8 mouse cellular contexts compared by ENCODE assay signal in the genomic region with DNA sequence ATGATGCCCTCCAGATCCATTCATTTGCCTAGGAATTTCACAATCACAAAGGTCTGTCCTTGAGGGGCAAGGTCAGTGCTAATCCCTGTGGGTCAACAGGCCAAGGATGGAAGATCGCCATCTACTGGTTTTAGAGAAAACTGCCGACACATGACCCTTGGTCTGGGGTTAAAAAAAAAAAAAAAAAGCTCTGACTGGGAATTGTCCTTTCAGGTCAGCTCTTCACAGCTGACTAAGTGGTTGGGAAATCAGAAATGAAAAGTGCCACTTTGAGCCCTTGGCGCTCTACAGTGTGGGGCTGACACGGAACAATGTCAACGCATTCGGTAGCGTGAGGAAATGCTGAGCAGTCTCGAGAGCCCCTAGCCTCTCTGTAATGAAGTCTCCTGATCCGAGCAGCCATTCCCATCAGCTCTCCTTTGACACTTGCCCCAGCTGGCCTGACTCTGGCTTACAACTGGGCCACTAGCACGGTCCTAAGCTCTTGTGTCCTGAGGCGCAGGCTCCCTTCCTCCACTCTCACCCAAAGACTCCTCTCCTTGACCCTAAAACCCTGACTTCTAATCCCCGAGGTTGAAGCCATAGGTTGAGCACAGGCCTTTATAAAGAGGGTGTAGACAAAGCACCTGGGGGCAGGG.
A peak's percentile ranks its signal among the peaks of the same experiment; 100 is the strongest.
DNase-seq lines count a peak whose midpoint lies in the region; ATAC-seq and TF ChIP-seq lines count a peak whose summit lies in the region.

No protein-coding gene starts in this region.

- H3K27me3 ChIP-seq in liver, embryonic 12.5 days (replicated peaks) = no peaks in the 10 kb centered on the region
- H3K27me3 ChIP-seq in liver, embryonic 11.5 days (replicated peaks; ENCODE audit: control insufficient read depth, insufficient read depth, low read length) = no peaks in the 10 kb centered on the region
- no peaks in the 10 kb centered on the region for H3K27me3 ChIP-seq in kidney, embryonic 16.5 days (ENCODE audit: insufficient read depth, low read length)

- no peaks in the 10 kb centered on the region for H3K9me3 ChIP-seq in liver, embryonic 12.5 days (replicated peaks)
- no peaks in the 10 kb centered on the region for H3K9me3 ChIP-seq in liver, embryonic 11.5 days (ENCODE audit: control insufficient read depth, low read length)
- no peaks in the 10 kb centered on the region for H3K9me3 ChIP-seq in kidney, embryonic 16.5 days (ENCODE audit: low read length)

- no peak overlapping the region for H3K4me3 ChIP-seq in liver, embryonic 12.5 days
- no peak overlapping the region for H3K4me3 ChIP-seq in liver, embryonic 11.5 days (ENCODE audit: low read depth, low read length)
- H3K4me3 ChIP-seq in kidney, embryonic 16.5 days (ENCODE audit: low read length) = no peak overlapping the region
- H3K4me3 ChIP-seq in olfactory bulb, adult 2 months (ENCODE audit: insufficient read depth, low read depth, low read length) = no peak overlapping the region

- H3K36me3 ChIP-seq in liver, embryonic 12.5 days = no peaks in the 10 kb centered on the region
- no peaks in the 10 kb centered on the region for H3K36me3 ChIP-seq in liver, embryonic 11.5 days (ENCODE audit: control insufficient read depth, insufficient read depth, low read length)
- H3K36me3 ChIP-seq in kidney, embryonic 16.5 days (ENCODE audit: insufficient read depth, low read length) = no peaks in the 10 kb centered on the region

- WGBS in liver, embryonic 12.5 days (ENCODE audit: insufficient replicate concordance) = 41% methylated on average over 12 of the region's 12 CpGs
- WGBS in liver, embryonic 11.5 days = 39% methylated on average over 12 of the region's 12 CpGs
- 54% methylated on average over 12 of the region's 12 CpGs for WGBS in kidney, embryonic 16.5 days
- 76% methylated on average over 12 of the region's 12 CpGs for WGBS in olfactory bulb, adult 2 months

- DNase-seq in liver, embryonic 11.5 days (ENCODE audit: low spot score) = no peak
- DNase-seq in c-Kit-positive CD71-negative TER-119-negative erythroid progenitor cells, embryonic 14.5 days (ENCODE audit: low read depth) = peak; percentile 13
- DNase-seq in cerebellum, adult 11 months = no peak
- DNase-seq in ovary, postnatal 14 days (ENCODE audit: low spot score) = no peak
- no peak for DNase-seq in frontal cortex, postnatal 10 days (ENCODE audit: low spot score in 2 of 2)

- TF ChIP-seq CTCF in olfactory bulb, adult 2 months (IDR thresholded peaks at IDR 0.05; ENCODE audit: insufficient read depth, low read depth, low read length) = no peak

- no peak for TF ChIP-seq POLR2A in olfactory bulb, adult 2 months (IDR thresholded peaks at IDR 0.05; ENCODE audit: insufficient read depth, low read depth, low read length)

- H3K4me1 ChIP-seq in liver, embryonic 12.5 days = no peaks in the 10 kb centered on the region
- H3K4me1 ChIP-seq in liver, embryonic 11.5 days (replicated peaks; ENCODE audit: control insufficient read depth, insufficient read depth, low read length) = no peaks in the 10 kb centered on the region
- peaks cover 11% of the 10 kb centered on the region for H3K4me1 ChIP-seq in kidney, embryonic 16.5 days (ENCODE audit: insufficient read depth, low read length)
- peaks cover 12% of the 10 kb centered on the region for H3K4me1 ChIP-seq in olfactory bulb, adult 2 months (ENCODE audit: control insufficient read depth, insufficient read depth, low read length)

- H3K27ac ChIP-seq in liver, embryonic 12.5 days = no peak overlapping the region
- H3K27ac ChIP-seq in liver, embryonic 11.5 days (ENCODE audit: low read depth, low read length) = no peak overlapping the region
- no peak overlapping the region for H3K27ac ChIP-seq in kidney, embryonic 16.5 days (ENCODE audit: low read length)
- H3K27ac ChIP-seq in olfactory bulb, adult 2 months (ENCODE audit: insufficient read depth, low read depth, low read length) = peak overlapping the region; percentile 63

- peak; percentile 57 for ATAC-seq in liver, embryonic 12.5 days
- no peak for ATAC-seq in liver, embryonic 11.5 days (replicated peaks; ENCODE audit: low FRiP score)
- ATAC-seq in kidney, embryonic 16.5 days (ENCODE audit: low FRiP score, low TSS enrichment) = 0 out of 2 replicates have a peak, but pooled peaks have one; percentile 46

- no peak overlapping the region for H3K9ac ChIP-seq in liver, embryonic 12.5 days
- H3K9ac ChIP-seq in liver, embryonic 11.5 days (ENCODE audit: low read depth, low read length) = no peak overlapping the region
- no peak overlapping the region for H3K9ac ChIP-seq in kidney, embryonic 16.5 days (replicated peaks; ENCODE audit: low read length)

- no peak overlapping the region for H3K4me2 ChIP-seq in liver, embryonic 12.5 days
- H3K4me2 ChIP-seq in liver, embryonic 11.5 days = no peak overlapping the region
- H3K4me2 ChIP-seq in kidney, embryonic 16.5 days (replicated peaks; ENCODE audit: low read depth, low read length) = no peak overlapping the region
